ENCODE assay signal across 18 mouse cellular contexts in genomic region chr5:89232313-89232712, GRCm38 (mm10).
"Had no signal": no experiment of that assay in that cellular context is flagged by ENCODE, and none has a peak within 500 bp of the region (broad histone marks: within the 10 kb centered on the region; RNA-seq: fewer than 3 reads in every experiment).

No protein-coding gene starts in this region.

- ATAC-seq: liver, postnatal 0 days; midbrain, embryonic 16.5 days had no signal

- H3K27me3 ChIP-seq: lung, embryonic 15.5 days; midbrain, embryonic 12.5 days; neural tube, embryonic 13.5 days; neural tube, embryonic 15.5 days; stomach, embryonic 15.5 days had no signal

- H3K4me1 ChIP-seq: midbrain, embryonic 10.5 days; midbrain, embryonic 12.5 days; neural tube, embryonic 13.5 days; neural tube, embryonic 15.5 days; stomach, embryonic 15.5 days had no signal

- H3K4me3 ChIP-seq: lung, embryonic 15.5 days; midbrain, embryonic 10.5 days; midbrain, embryonic 12.5 days; myocyte; neural tube, embryonic 13.5 days; neural tube, embryonic 15.5 days; stomach, embryonic 15.5 days had no signal

- H3K4me2 ChIP-seq: lung, embryonic 15.5 days; midbrain, embryonic 12.5 days; neural tube, embryonic 13.5 days; neural tube, embryonic 15.5 days; stomach, embryonic 15.5 days had no signal

- H3K9ac ChIP-seq: liver, postnatal 0 days; lung, embryonic 15.5 days; midbrain, embryonic 12.5 days; neural tube, embryonic 13.5 days; neural tube, embryonic 15.5 days; stomach, embryonic 15.5 days had no signal

- H3K27ac ChIP-seq: lung, embryonic 15.5 days; midbrain, embryonic 10.5 days; midbrain, embryonic 12.5 days; neural tube, embryonic 13.5 days; neural tube, embryonic 15.5 days; stomach, embryonic 15.5 days; stomach, postnatal 0 days had no signal

- H3K36me3 ChIP-seq: lung, embryonic 15.5 days; midbrain, embryonic 10.5 days; midbrain, embryonic 12.5 days; neural tube, embryonic 13.5 days; neural tube, embryonic 15.5 days; stomach, embryonic 15.5 days had no signal

- H3K9me3 ChIP-seq: lung, embryonic 15.5 days; midbrain, embryonic 10.5 days; midbrain, embryonic 12.5 days; neural tube, embryonic 13.5 days; neural tube, embryonic 15.5 days; stomach, embryonic 15.5 days had no signal

- DNase-seq: liver, postnatal 0 days; lung, adult 2 months; lung, postnatal 10 days; lung, postnatal 4 days; midbrain, embryonic 14.5 days; right cerebral cortex, postnatal 14 days; thymus, adult 2 months; thymus, postnatal 14 days; thymus, postnatal 36 days had no signal
